Mouse (Mus musculus) adrenal gland, adult (tissue): Measurements from ENCODE around the gene Tkt.

Experiments
- DNase-seq, 2 experiments: peaks; one replicate each; pipeline ENCODE4 v3.0.0; 2022 to 2023; ENCODE audit warnings: low spot score in 1 of 2; ENCODE audit not compliant: inconsistent age in 2 of 2

Gene Tkt

GRCm38 (mm10) chr14:30612962-30613715, 65.0 kb downstream of the Tkt start:
- DNase-seq, result peak in 1 of 2 experiments; percentile 86

GRCm38 (mm10) chr14:30616751-30617150, 68.6 kb downstream of the Tkt start:
- DNase-seq, result no peak

GRCm38 (mm10) chr14:30618746-30619275, 70.7 kb downstream of the Tkt start:
- DNase-seq, result peak in 1 of 2 experiments; percentile 61

GRCm38 (mm10) chr14:30619982-30620578, 71.9 kb downstream of the Tkt start:
- peak in 1 of 2 experiments; percentile 58 for DNase-seq

- DNase-seq, result peak in 1 of 2 experiments; percentile 72
Observed at GRCm38 (mm10) chr14:30622130-30622529, 74.0 kb downstream of the Tkt start.

- DNase-seq, result no peak
Observed at GRCm38 (mm10) chr14:30622556-30622955, 74.4 kb downstream of the Tkt start.
